Mouse (Mus musculus) heart, embryonic 12.5 days (tissue): ENCODE data around the gene Psat1. TPM values are rescaled to one million over a fixed set of nuclear protein-coding genes. Genes with fewer than 3 reads are reported as not detected.

ENCODE experiments used
- ATAC-seq: fragments of 200-750 bp; cut with Nextera tagmentation; 2 replicates; pipeline ENCODE4 v1.8.0; 2017; ENCODE audit warnings: moderate TSS enrichment, moderate library complexity; ENCODE audit not compliant: insufficient number of reproducible peaks, low FRiP score
- H3K27ac ChIP-seq: fragments of 300-500 bp; sonication (generic); 2 replicates; pipeline ENCODE4 v1.5.1; 2016; ENCODE audit warnings: mild to moderate bottlenecking, moderate library complexity; ENCODE audit not compliant: poor library complexity, severe bottlenecking
- H3K27me3 ChIP-seq: fragments of 300-500 bp; sonication (generic); replicated peaks from 2 replicates; pipeline ENCODE4 v1.6.1; 2016; ENCODE audit warnings: mild to moderate bottlenecking, moderate library complexity
- H3K36me3 ChIP-seq: fragments of 300-500 bp; sonication (generic); 2 replicates; pipeline ENCODE4 v1.6.1; 2016; ENCODE audit warnings: mild to moderate bottlenecking, moderate library complexity
- H3K4me1 ChIP-seq: fragments of 300-500 bp; sonication (generic); replicated peaks from 2 replicates; pipeline ENCODE4 v1.6.1; 2016; ENCODE audit warnings: mild to moderate bottlenecking
- H3K4me2 ChIP-seq: fragments of 300-500 bp; sonication (generic); 2 replicates; pipeline ENCODE4 v1.6.1; 2016; ENCODE audit warnings: mild to moderate bottlenecking, moderate library complexity
- H3K4me3 ChIP-seq: fragments of 300-500 bp; sonication (generic); 2 replicates; pipeline ENCODE4 v1.5.1; 2016; ENCODE audit warnings: mild to moderate bottlenecking
- H3K9ac ChIP-seq: fragments of 300-500 bp; sonication (generic); 2 replicates; pipeline ENCODE4 v1.6.1; 2016; ENCODE audit warnings: mild to moderate bottlenecking, moderate library complexity
- H3K9me3 ChIP-seq: fragments of 300-500 bp; sonication (generic); replicated peaks from 2 replicates; pipeline ENCODE4 v1.6.1; 2016; ENCODE audit warnings: mild to moderate bottlenecking, moderate library complexity
- WGBS: fragments of 180-500 bp; shearing (Covaris S2); methylation state at CpG from one replicate; pipeline ENCODE4 v1.1.7; 2016; 5-methylcytosine and 5-hydroxymethylcytosine counted together
- polyA plus RNA-seq: library from polyadenylated mRNA; unstranded; fragments of >200 nt; fragmentation: Nextera tagmentation; extraction: Ambion mirVana; gene quantifications from 2 replicates; pipeline ENCODE4 v1.2.1, GENCODE M21; 2016

Psat1 gene
- polyA plus RNA-seq, 1 experiment from 2014 or later = 49.8 TPM

DNA sequence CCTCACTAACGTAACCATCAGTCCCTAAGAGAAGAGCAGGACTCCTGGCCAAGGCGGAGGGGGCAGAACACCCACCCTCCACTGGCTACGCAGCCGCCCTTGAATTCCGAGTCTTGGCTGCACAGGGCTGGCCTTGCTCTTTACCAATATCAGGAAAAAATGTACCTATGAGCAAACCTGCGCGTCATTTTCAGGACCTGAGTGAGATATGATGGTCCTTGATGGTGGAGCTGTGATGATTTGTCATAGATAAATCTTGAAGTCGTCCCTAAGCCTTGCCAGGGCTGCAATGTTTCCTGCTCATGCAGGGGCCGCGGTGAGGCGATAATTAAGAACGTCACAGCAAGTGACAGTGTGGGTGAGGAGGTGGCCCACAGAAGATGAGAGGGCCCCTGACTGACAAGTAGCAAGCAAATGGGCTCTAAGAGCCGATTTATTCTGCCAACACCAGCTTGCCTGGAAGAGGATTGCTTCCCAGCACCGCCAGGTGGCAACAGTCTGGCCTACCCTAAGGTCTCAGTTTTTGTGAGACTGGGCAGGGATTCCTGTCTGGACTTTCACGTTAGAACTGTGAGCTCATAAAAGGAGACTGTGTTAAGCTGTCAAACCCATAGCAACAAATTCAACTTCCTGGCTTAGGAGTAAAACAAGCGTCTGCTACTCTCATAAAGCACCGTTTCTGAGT lies 16.0 kb upstream of the Psat1 start:
- Histone ChIP-seq H3K9ac (no peak overlapping the region), H3K9me3 (no peaks in the 10 kb centered on the region), H3K27me3 (no peaks in the 10 kb centered on the region), H3K4me2 (no peak overlapping the region), H3K27ac (no peak overlapping the region), H3K4me3 (no peak overlapping the region), H3K4me1 (no peaks in the 10 kb centered on the region; the same call in 1 of the 2 replicates), H3K36me3 (peaks cover 39% of the 10 kb centered on the region)
- WGBS = 83% methylated on average over 17 of the region's 17 CpGs
- ATAC-seq = no peak

DNA sequence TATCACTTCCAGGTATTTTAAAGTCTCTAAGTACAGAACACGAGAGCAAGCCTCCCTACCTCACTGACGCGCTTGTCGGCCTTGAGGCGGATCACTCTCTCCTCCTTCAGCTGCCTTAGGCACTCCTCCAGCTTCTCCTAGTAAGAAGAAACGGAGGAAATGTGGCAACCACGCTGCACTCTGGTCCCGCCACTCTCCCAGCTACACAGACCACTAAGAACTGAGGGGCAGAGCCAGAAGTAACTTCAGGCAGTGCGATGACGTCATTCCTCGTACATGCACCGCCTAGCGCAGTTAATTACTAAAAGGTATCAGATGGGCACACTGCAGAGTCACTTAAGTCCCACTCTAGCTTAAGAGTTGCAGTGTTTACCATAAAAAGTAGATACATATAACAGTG lies 15.2 kb upstream of the Psat1 start:
- H3K27ac ChIP-seq = no peak overlapping the region
- no peaks in the 10 kb centered on the region; the same call in 1 of the 2 replicates for H3K4me1 ChIP-seq
- H3K9me3 ChIP-seq = no peaks in the 10 kb centered on the region
- WGBS = 74% methylated on average over 13 of the region's 13 CpGs
- ATAC-seq = no peak
- H3K4me3 ChIP-seq = no peak overlapping the region
- no peak overlapping the region for H3K9ac ChIP-seq
- no peaks in the 10 kb centered on the region for H3K27me3 ChIP-seq
- peaks cover 39% of the 10 kb centered on the region for H3K36me3 ChIP-seq
- H3K4me2 ChIP-seq = no peak overlapping the region

- Histone ChIP-seq H3K27ac (no peak overlapping the region), H3K9ac (no peak overlapping the region), H3K4me1 (no peaks in the 10 kb centered on the region), H3K4me2 (no peak overlapping the region), H3K9me3 (peaks cover 7% of the 10 kb centered on the region; the same call in 1 of the 2 replicates), H3K27me3 (no peaks in the 10 kb centered on the region), H3K36me3 (peaks cover 8% of the 10 kb centered on the region), H3K4me3 (no peak overlapping the region)
- 79% methylated on average over 3 of the region's 3 CpGs for WGBS
- ATAC-seq = peak; percentile 42; the same call in 1 of the 2 replicates
These were observed 3.1 kb upstream of the Psat1 start for GRCm38 (mm10) chr19:15950225-15950624.

- H3K9ac ChIP-seq = no peak overlapping the region
- ATAC-seq = no peak
- no peak overlapping the region for H3K4me2 ChIP-seq
- no peak overlapping the region for H3K4me3 ChIP-seq
- no peak overlapping the region for H3K27ac ChIP-seq
- no peaks in the 10 kb centered on the region for H3K4me1 ChIP-seq
- H3K36me3 ChIP-seq = no peaks in the 10 kb centered on the region
- H3K27me3 ChIP-seq = no peaks in the 10 kb centered on the region
- peaks cover 9% of the 10 kb centered on the region; the same call in 1 of the 2 replicates for H3K9me3 ChIP-seq
- WGBS = 78% methylated on average over 1 of the region's 1 CpGs
These were observed 1.7 kb upstream of the Psat1 start for GRCm38 (mm10) chr19:15948867-15949266.

- H3K9me3 ChIP-seq = peaks cover 9% of the 10 kb centered on the region; the same call in 1 of the 2 replicates
- H3K9ac ChIP-seq = no peak overlapping the region
- no peaks in the 10 kb centered on the region for H3K36me3 ChIP-seq
- ATAC-seq = no peak
- WGBS = 82% methylated on average over 7 of the region's 7 CpGs
- no peaks in the 10 kb centered on the region for H3K4me1 ChIP-seq
- H3K27ac ChIP-seq = no peak overlapping the region
- H3K4me3 ChIP-seq = no peak overlapping the region
- H3K27me3 ChIP-seq = no peaks in the 10 kb centered on the region
- H3K4me2 ChIP-seq = no peak overlapping the region
These were observed 1.3 kb upstream of the Psat1 start for GRCm38 (mm10) chr19:15948426-15948825.

GRCm38 (mm10) chr19:15946663-15947062 lies 474 bp downstream of the Psat1 start:
- no peak overlapping the region for H3K27ac ChIP-seq
- H3K27me3 ChIP-seq = no peaks in the 10 kb centered on the region
- no peak overlapping the region for H3K4me2 ChIP-seq
- no peaks in the 10 kb centered on the region for H3K36me3 ChIP-seq
- no peaks in the 10 kb centered on the region for H3K4me1 ChIP-seq
- peaks cover 9% of the 10 kb centered on the region; the same call in 1 of the 2 replicates for H3K9me3 ChIP-seq
- no peak overlapping the region for H3K9ac ChIP-seq
- WGBS = 64% methylated on average over 10 of the region's 10 CpGs
- H3K4me3 ChIP-seq = no peak overlapping the region
- ATAC-seq = no peak

- Histone ChIP-seq H3K27me3 (no peaks in the 10 kb centered on the region), H3K4me2 (no peak overlapping the region), H3K4me1 (no peaks in the 10 kb centered on the region), H3K4me3 (no peak overlapping the region), H3K9me3 (0 out of 2 replicates have a peak, but pooled peaks cover 3% of the 10 kb centered on the region), H3K36me3 (no peaks in the 10 kb centered on the region), H3K27ac (no peak overlapping the region), H3K9ac (no peak overlapping the region)
- 75% methylated on average over 7 of the region's 7 CpGs for WGBS
- no peak for ATAC-seq
These were observed 4.1 kb downstream of the Psat1 start for GRCm38 (mm10) chr19:15943117-15943423.

- 70% methylated on average over 11 of the region's 11 CpGs for WGBS
- no peak overlapping the region for H3K27ac ChIP-seq
- H3K9me3 ChIP-seq = 0 out of 2 replicates have a peak, but pooled peaks cover 3% of the 10 kb centered on the region
- no peaks in the 10 kb centered on the region for H3K36me3 ChIP-seq
- H3K4me1 ChIP-seq = no peaks in the 10 kb centered on the region
- no peaks in the 10 kb centered on the region for H3K27me3 ChIP-seq
- H3K9ac ChIP-seq = no peak overlapping the region
- no peak overlapping the region for H3K4me2 ChIP-seq
- no peak overlapping the region for H3K4me3 ChIP-seq
- ATAC-seq = no peak
These were observed 4.6 kb downstream of the Psat1 start for GRCm38 (mm10) chr19:15942421-15943116.

GRCm38 (mm10) chr19:15941399-15941798 lies 5.7 kb downstream of the Psat1 start:
- H3K27ac ChIP-seq = no peak overlapping the region
- H3K4me2 ChIP-seq = no peak overlapping the region
- no peaks in the 10 kb centered on the region for H3K4me1 ChIP-seq
- H3K4me3 ChIP-seq = no peak overlapping the region
- H3K9me3 ChIP-seq = 0 out of 2 replicates have a peak, but pooled peaks cover 3% of the 10 kb centered on the region
- no peak overlapping the region for H3K9ac ChIP-seq
- H3K27me3 ChIP-seq = no peaks in the 10 kb centered on the region
- no peak for ATAC-seq
- 74% methylated on average over 8 of the region's 8 CpGs for WGBS
- H3K36me3 ChIP-seq = no peaks in the 10 kb centered on the region

GRCm38 (mm10) chr19:15925719-15926045 lies 21.5 kb downstream of the Psat1 start:
- 14% methylated on average over 4 of the region's 4 CpGs for WGBS
- Histone ChIP-seq H3K9ac (0 out of 2 replicates have a peak overlapping the region, but pooled peaks have one; percentile 60), H3K36me3 (no peaks in the 10 kb centered on the region), H3K4me1 (peaks cover 22% of the 10 kb centered on the region), H3K27me3 (no peaks in the 10 kb centered on the region), H3K9me3 (no peaks in the 10 kb centered on the region), H3K4me2 (peak overlapping the region; percentile 97), H3K27ac (peak overlapping the region; percentile 86), H3K4me3 (peak overlapping the region; percentile 68)
- ATAC-seq = peak; percentile 73

DNA sequence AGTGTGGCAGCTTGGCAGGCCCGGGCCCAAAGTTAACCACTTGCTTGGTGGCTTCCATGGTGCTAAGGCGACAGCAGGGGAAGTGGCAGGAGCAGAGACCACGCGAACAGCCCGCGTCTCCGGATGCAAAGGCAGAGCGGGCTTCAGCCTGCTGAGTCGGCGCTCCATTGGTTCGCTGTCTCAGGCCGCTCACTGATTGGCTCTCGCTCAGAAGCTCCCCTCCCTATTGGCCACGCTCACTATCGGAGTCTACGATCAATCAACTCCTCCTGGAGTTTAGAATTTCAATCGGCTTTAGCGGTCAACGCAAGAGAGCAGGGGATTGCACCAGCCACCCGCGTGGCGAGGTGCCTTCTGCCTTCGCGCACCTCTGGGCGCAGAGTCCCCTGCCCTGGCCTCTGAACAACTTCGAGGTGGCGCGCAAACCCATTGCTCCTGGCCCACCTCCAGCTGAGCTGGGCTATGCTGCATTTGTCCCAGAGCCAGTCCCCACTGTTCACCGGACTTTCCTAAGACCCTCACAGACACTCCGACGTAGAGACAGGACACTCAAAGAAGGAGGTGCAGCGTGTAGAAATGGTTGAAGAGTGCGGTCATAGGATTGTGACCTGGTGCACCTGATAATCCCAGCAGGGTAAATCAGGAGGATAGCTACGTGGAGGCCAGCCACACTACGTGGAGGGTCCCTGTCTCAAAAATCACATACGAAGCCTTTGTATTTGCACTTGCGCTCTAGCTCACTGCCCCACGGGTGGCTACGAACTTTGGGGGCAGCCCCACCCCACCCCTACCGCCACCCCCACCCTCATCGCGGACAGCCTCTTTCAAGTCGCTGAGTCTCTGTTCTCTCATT lies 22.0 kb downstream of the Psat1 start:
- H3K27me3 ChIP-seq = no peaks in the 10 kb centered on the region
- no peaks in the 10 kb centered on the region for H3K9me3 ChIP-seq
- ATAC-seq = peak; percentile 94
- peak overlapping the region; percentile 68 for H3K4me3 ChIP-seq
- no peaks in the 10 kb centered on the region for H3K36me3 ChIP-seq
- peak overlapping the region; percentile 75 for H3K9ac ChIP-seq
- H3K4me1 ChIP-seq = peaks cover 22% of the 10 kb centered on the region
- WGBS = 2% methylated on average over 43 of the region's 43 CpGs
- peak overlapping the region; percentile 86 for H3K27ac ChIP-seq
- H3K4me2 ChIP-seq = peak overlapping the region; percentile 97
